Mouse (Mus musculus) WW6 (cell line): Measurements from ENCODE around the gene Rbm12b1.
A peak's percentile ranks its signal among the peaks of the same experiment; 100 is the strongest.
"Not testable (repeated sequence)": the region's sequence is repeated elsewhere in the genome, so short reads cannot be mapped to it uniquely, and the experiment has no call there.

ENCODE experiments used
- DNase-seq: peaks from one replicate; pipeline ENCODE4 v3.0.0-alpha.2; 2013; ENCODE audit warnings: low read depth, low spot score

Gene Rbm12b1

DNA sequence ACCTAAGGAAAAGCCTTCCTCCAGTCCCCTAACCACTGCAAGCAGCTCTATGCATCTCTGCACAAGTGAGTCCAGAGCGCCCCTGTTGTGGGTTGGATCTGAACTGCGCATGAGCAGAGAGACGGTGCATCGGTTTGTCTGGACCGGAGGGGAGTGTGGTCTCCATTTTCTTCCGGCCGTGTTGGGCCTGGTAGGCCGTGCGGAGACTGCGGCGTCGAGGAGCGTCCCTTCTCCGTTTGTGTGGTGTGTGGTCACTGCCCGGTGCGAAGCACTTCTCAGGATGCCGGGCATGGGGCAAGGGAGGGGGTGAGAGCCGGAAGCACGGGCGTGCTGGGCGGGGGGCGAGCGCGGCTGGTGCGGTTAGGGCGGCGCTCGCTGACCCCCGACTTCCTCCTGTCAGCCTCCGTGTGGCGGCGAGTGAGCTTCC is at the start of gene Rbm12b1:
TSS of gene Rbm12b1 (plus strand) at position 124 of the 427 bp plus-strand sequence.
- DNase-seq, result peak; percentile 45

DNA sequence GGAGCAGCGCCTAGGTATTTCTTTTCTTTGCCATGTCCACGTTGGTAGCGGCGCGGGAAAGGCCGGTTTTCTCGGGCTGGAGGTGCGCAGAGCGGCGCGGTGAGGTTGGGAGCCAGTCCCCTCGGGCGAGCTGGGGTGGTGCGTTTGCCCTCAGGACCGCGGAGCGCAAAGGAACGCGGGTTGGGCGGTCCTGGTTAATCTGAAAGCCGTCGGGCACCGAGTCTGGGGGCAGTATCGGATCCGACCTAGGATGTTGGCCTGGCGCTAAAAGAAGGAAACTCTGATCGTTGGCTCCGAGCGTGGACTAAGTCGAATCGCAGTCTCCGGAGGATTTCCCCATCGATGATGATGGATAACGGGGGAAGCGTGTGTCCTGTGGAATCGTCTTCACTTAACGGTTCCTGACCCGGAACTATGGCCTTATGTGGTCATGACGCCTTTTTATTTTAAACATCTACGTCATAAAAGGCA is 563 bp downstream of the Rbm12b1 start:
- not testable (repeated sequence) for DNase-seq

DNA sequence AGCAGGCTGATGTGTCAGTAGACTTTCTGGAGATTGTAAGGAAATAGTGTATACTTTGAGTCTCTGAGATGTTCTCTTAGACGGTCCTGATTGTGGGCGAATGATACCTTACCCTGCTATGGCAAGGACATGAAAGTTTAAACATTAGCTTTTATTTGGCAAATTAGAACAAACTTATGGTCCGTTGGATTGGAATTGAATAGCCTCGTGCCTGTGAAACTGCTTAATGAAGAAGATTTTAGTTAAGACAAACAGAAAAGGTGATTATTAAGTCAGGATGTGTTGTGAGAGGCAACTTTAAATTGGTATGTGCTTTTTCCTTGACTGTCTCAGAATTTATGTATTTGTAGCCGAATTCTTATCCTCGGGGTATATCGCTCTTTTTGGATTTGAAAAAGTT is 1.5 kb downstream of the Rbm12b1 start:
- DNase-seq, result not testable (repeated sequence)

DNA sequence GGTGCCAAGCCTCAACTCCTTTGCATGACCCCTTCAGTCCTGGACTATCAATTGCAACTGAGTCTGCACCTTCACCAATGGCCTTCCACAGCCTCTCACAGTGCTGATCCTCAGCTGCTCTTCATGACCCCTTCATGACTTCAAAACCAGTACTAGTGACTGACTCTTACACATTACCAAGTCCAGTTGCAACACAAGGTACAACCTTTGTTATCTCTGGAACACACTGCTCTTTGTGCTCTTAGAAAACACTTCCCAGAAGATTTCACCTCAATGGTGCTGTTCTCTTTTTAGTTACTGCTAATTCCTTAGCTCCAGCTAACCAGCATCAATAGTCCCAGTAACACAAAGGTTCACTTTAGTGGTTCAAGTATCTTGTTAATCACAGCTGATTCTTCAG is 7.6 kb downstream of the Rbm12b1 start:
- no peak for DNase-seq

DNA sequence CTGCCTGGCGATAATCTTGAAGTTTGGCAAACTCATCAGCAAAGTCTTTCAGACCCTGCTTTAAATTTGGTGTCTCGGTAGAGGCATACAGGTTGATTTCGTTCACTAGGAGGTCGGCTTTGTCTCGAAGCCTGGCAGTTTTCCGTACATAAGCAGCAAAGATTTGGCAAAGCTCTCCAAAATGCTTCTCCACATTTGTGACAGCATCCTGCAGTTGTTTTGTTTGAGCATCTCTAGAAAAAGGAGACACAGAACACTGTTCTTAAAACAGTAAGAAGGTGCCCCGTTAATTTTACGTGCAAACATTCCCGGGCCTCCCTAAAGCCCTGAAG is 30.9 kb downstream of the Rbm12b1 start:
- DNase-seq, result no peak

DNA sequence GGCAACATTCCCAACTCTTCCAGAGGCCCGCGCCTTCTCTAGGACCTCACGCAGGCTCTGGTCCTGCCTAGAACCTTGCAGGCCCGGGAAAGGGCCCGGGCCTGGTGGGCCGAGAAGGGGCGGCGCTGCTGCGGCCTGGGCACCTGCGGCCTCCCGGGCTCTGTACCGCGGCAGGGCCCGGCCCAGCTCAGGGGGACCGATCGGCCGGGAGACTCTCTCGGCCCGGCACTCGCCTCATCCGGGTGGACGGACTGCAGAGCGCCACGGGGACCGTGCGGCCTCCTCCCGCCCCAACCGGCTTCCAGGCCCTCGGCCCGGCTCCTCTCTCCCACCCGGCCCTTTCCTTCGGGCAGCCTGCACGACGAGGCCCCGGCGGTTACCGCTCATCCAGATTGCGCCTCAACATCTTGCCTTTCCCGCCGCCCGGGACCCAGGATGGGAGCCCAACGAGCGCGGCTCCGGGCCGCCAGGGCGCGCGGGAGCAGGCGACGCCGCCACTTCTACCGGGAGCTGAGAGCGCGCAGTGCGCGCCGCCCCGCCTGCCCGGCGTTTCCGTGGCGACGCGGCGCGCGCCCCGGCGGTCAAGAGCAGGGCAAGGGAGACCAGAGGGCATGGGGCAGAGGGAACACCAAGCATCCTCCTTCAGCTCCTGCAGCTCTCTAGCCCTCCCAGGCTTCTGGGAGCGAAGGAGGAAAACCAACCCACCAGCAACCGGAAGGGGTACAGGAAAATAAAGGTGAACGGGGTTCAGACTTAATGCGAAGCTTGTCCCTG is 31.4 kb downstream of the Rbm12b1 start, which contains the start of gene Fam92a:
TSS of gene Fam92a (minus strand) at position 698 of the 774 bp plus-strand sequence.
- peak; percentile 38 for DNase-seq

DNA sequence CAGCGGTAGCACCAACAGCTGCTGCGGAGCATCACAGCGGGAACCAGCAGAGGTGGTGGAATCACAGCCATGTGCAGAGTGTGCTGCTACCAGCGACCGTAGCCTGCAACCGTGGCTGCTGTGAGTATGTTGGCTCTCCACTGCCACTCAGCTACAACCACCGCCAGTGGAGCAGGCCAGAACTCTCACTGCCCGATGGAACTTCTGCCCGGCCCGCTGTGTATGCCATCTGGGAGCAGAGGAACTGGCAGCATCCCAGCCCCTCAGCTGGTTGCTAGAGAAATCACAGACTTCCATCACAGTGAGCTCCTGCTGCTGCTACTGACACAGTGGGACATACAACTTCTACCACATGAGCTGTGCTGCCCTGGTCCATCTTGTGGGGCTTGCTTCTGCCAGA is 38.9 kb downstream of the Rbm12b1 start:
- DNase-seq, result no peak
